Mouse (Mus musculus) brain, adult 2 months (tissue): ENCODE measurements around the gene Cenpt.

ENCODE experiments used
- DNase-seq: peaks from one replicate; pipeline ENCODE4 v3.0.0; 2011; ENCODE audit warnings: low read depth, low spot score

The Cenpt gene

DNA sequence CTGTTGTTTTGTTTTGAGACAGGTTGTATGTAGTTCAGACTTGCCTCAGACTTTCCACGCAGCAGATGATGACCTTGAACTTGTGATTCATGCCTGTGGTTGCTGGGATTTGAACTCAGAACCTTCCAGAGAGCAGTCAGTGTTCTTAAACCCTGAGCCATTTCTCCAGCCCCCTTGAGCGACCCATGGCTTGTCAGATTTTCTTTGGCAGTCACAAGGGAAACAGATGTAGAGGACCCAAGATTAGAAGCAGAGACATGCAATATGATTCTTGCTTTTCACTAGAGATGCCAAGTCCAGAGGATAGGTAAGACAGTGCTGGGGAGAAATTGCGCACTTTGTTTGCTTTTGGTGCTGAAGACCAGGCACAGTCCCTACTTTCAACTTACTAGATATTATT lies at the start of gene Cenpt:
Gene Cenpt, minus strand, starts transcription at position 101 of the 400 bp plus-strand sequence.
- DNase-seq, result no peak

DNA sequence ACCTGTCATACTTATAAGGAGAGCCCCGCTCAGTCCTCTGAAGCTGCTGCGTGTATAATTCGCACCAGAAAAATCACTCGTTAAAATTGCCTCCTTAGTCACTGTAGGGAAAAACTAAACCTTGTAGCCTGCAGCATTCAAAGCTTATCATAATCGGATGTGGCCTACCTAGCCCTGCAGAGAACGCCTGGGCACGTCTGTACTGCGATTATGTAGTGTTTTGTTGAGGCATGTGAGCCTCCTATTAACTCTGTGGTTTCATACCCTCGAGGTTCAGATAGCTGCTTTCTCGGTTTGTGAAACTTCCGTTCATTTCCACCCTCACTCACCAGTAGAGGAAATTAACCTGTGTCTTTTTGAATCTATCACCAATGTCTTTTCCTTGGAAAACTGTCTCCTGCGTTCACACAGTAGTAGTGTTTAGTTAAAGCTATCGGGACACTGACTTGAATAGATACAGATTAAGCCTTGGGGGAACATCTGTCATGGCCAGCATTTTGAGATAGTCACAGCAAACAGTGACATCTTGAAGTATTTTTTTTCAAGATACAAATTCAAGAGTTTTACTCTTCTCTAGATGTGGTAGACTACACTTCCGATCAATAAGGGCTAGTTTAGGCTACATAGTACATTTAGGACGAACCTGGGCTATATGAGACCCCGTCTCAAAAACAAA lies 48.0 kb upstream of the Cenpt start:
- no peak for DNase-seq

DNA sequence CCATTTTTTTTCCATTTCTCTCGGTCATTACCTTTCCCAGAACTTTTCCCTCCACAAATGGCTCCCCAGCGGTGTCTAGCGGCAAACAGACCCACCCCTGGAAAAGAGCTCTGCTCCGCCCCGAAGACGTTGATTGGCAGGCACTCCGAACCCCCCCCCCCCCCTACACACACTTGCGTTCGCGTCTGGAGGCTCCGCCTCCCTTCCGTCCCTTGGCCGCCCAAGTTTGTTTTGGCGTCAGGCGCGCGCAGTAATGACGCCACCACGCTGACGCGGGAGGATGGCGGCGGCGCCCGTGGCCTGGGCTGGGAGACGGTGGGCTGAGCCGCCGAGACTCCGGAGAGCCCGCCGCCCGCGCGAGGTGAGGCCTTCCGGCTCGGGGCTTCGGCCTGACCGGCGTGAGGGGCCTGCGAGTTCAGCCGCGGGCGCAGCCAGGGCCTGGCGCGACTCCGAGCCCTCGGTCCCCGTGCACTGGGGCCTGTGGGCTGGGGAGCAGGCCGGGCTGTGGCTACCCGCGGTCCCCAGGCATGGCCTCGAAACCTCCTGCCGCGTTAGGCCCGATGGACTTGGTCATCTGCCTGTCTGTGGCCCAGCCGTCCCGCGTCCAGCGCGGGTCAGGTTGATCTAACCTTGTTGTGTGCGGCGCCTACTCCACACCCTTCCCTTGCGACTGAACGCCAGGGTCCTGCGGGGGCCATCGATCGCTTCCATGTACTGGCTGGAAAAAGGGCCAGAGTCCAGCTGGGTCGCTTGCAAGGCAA lies 47.3 kb upstream of the Cenpt start, which contains the start of gene Pskh1:
Gene Pskh1, plus strand, starts transcription at position 262 of the 761 bp plus-strand sequence.
- DNase-seq, result peak; percentile 97

DNA sequence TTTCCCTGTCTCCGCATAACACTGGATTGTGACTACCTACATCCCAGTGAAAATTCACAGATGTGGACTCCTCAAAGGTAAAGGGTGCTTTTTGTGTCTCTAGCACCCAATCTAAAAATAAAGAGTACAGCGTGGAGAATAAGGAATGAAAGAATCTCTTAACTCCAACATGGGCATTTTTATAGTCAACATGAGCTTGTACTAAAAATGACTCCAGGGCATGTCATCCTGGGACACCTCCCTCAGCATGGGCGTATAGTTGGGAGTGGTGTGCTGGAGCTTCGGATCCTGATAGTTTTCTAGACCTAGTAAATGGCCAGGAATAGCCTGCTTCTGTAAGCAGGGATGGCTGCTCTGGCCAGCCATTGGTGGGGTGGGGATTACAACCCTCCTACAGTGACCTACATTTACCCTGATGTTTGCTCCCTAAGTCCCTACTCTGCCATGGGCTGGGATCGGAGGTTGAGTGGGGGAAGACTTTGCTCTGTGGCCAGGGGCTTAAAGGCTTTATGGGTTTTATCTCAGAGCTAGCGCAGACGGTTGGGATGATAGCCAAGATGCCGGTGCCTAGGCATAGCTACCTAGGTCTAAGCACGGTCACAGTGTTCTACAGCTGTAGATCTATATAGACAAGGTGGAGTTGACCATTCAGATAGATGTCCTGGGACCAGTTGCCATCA lies 44.9 kb upstream of the Cenpt start:
- peak; percentile 56 for DNase-seq

DNA sequence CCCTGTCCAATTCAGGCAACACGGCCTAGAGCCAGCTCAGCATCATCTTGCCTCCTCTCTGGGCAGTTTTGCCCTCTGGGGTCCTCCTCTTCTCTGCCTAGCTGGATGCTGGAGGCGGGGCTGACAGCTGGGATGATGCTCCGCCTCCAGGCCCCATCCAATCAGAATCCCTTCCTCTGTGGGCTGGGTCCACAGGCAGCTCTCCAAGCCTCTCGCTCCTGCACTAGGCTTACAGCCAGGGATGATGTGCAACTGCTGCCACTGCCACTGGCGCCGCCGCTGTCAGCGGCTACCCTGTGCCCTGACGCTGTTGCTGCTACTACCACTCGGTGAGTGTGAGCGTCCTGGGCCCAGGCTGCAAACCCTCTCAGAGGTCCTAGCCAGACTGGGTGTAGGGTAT lies 40.3 kb upstream of the Cenpt start, which contains the start of gene Nrn1l:
Gene Nrn1l, plus strand, starts transcription at position 229 of the 400 bp plus-strand sequence.
- DNase-seq, result peak; percentile 93

DNA sequence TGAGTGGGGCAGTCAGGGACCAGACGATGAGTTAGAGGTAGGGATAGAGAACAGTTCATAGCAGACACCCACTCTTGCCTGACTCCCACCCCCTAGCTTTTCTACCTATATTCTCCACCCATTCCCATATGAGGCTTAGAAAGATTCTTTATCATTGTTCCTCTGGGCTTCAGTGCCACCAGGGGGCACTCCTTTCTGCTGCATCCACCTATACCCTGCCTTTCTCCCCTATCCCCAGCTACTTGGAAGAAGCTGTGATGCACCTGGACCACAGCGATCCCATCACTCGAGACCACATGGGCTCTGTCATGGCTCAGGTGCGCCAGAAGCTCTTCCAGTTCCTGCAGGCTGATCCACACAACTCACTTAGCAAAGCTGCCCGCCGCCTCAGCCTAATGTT lies 39.4 kb upstream of the Cenpt start:
- peak; percentile 63 for DNase-seq

DNA sequence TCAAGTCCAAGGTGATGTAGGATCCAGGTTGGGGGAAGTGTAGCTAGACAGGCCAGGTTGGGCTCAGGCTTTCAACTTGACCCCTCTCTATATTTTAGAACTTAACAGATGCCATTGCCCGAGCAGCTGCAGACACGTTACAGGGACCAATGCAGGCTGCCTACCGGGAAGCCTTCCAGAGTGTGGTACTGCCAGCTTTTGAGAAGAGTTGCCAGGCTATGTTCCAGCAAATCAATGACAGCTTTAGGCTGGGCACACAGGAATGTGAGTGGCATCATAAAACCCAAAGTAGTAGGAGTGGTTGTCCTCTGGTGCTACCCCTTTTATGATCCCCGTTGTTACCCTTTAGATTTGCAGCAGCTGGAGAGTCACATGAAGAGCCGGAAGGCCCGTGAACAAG lies 37.8 kb upstream of the Cenpt start:
- DNase-seq, result peak; percentile 79

DNA sequence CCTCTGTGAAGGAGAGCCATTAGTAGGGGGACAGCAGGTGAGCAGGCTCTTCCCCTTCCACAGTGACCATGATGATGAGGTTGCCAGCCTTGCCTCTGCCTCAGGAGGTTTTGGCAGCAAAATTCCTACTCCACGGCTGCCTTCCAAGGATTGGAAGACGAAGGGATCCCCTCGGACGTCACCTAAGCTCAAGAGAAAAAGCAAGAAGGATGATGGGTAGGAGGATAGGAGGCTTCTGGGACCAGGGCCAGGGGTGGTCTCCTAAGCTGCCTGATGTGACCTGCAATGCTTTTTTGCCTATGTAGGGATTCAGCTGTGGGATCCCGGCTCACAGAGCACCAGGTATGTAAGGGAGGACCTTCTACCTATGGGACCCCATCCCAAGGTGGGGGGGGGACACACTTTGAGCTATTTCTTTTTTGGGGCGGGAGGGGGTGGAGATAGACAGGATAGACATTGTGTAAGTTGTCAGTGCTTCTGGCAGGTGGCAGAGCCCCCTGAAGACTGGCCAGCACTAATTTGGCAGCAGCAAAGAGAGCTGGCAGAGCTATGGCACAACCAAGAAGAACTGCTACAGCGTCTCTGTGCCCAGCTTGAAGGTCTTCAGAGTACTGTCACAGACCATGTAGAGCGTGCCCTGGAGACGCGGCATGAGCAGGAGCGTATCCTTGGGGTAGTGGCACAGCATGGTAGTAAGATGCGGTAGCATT lies 36.8 kb upstream of the Cenpt start:
- DNase-seq, result no peak

DNA sequence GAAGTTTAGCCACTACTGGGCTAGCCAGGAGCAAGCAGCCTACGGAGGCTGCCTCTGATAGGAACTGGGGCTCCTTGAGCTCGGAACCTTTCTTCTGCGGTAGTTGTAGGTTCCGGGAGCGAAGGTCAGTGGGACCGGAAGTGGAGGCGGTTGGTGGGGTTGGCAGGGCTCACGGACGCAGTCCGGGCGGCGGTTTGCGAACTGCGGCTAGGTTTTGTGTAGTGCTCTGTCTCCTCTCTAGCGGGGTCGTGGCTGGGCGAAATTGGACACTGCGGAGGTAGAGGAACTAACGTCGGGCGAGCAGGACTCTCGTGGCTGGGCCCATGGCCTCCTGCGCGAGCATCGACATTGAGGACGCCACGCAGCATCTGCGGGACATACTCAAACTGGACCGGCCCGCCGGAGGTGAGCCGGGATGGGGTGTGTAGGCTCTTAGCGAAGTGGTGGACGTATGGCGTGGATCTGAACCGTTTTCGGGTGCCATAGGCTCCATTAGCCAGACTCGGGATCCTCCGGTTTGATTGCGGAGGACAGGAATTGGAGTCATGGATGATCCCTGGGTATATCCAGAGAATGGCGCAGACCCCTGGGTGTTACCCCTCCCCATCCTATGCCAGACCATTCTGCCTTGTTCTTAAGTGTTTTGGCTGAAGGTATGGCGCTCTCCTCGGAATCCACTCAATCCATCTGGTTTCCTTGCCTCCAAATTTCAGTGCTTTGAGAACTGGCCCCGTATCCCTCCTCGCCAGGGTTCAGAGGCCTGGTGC lies 27.9 kb upstream of the Cenpt start, which contains the start of gene Edc4:
Gene Edc4, plus strand, starts transcription at position 128 of the 767 bp plus-strand sequence.
- DNase-seq, result peak; percentile 91

DNA sequence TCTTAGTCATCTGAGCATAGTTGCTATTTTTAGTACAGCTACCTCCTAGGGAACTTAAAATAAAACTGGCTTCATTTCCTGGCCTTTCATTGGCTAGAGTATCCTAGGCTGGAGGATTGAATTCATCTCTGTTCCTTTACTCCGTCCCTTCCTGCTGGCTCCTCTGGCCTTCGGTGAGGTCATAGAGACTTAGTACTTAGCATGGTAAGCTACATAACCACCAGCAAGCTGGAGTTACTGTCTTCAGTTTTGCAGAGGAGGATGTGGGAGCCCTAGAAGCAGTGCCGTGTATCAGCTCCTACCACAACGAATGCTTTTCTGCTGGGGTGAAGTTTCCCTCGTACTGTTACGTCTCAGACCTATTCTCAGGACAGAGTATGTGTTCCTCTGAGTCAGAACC lies 21.2 kb upstream of the Cenpt start:
- DNase-seq, result peak; percentile 92

DNA sequence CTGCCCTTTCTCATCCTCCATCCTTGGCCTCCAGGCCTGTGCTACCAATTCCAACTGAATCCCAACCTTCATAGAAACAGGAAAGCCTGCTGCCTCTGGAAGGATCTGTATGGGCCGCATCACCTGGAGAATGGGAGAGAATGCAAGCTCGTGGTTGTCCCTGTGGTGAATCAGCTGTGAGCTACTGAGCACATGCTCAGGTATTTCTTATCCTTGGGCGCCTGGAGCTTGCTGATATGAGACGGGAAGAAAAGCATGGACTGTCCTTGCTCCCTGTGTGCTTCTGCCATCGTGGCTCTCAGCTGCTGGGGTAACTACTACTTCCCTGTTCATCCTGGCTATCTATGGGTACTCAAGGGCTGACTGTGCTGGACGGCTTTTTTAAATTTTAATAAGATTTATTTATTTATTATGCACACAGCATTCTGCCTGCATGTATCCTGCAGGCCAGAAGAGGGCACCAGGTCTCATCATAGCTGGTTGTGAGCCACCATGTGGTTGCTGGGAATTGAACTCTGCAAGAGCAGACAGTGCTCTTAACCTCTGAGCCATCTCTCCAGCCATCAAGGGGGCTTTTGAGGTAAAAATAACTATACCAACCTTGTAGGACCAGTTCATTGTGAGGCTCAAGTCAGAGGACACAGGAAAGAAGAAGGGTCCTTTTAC lies 13.4 kb upstream of the Cenpt start:
- DNase-seq, result no peak

DNA sequence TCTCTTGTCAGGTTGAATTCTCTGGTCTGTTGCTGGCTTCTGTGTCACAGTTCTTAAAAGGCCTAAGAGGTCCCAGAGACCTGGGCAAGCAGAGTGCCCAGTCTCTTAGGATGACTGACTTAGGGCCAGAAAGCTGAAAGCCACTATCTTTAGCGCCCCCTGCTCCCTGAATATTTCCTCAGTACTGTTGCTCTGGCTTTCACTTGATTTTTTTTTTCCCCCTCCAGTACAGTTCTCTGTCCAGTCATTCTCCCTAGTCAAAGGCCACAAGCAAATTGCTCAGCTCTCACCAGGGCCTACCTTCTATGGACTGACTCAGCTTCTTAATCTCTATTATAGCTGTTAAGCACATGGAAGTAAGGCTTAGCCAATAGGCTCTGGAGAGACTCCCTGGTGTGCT lies 8.9 kb upstream of the Cenpt start:
- DNase-seq, result peak; percentile 39

DNA sequence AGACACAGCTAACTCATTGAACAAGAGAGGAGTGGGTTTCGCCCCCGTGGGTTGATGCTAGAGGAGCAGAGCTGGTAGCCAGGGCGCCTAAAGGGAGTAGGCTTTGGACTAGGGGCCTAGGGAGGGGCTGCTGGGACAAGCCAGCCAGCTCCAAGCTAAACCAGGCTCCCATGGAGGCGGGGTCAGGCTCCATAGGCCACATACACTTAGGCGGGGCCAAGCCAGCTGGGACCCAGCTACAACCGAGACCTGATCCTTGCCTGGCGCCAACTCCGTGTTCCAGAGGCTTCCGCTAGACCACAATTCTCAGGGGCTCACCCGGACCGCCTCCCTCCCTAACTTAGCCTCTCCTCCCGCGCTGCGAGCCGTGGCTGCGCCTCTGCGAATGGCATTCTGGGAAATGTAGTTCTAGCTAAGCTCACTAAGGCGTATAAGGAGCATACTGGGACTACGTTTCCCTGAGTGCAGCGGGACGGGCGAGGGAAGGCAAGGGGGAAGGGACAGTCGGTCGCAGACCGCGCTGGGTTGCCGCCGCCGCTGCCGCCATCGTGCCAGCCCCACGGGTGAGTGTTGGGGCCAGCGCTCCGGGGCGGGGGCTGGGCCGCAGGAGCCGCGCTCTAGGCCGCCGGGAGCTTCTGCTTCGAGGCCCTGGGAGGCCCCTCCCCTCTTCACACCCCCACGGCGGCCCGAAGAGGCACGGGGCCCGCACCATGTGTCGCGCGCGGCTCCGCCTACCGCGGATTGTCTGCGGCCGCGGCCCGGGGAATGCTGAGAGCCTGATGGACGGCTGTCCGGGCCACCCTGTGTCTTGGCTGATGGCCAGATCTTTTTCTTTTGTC lies 7.3 kb upstream of the Cenpt start, which contains the start of gene Nutf2:
Gene Nutf2, plus strand, starts transcription at position 438 of the 839 bp plus-strand sequence.
- peak; percentile 99 for DNase-seq

DNA sequence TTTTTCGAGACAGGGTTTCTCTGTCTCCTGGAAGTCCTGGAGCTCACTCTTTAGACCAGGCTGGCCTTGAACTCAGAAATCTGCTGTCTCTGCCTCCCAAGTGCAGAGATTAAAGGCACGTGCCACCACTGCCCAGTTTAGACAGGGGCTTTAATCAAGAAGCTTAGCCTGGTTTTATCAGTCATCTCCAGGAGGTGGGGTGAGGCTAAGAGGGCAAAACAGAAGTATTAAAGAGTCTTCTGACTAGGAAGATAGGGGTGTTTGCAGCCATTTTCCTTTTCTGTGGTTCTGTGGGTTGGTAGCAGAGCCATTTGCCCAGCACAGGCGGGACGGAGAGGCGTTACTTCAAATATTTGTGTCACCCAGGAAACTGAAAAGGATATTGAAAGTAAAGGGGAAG lies 6.2 kb upstream of the Cenpt start:
- DNase-seq, result no peak

DNA sequence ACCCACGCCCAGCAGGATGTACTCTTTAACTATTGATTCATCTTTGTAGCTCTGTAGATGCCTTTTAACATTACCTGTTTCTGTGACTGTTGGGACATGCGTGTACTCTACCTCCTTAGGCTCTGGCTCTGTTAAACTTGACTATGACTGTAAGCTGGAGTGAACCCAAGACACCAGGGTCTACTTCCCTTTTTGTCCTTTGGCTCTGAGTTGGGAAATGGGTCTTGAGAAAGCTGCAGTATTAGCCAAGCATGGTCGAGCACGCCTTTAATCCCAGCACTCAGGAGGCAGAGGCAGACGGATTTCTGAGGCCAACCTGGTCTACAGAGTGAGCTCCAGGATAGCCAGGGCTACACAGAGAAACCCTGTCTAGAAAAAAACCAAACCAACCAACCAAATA lies 5.4 kb upstream of the Cenpt start:
- no peak for DNase-seq

DNA sequence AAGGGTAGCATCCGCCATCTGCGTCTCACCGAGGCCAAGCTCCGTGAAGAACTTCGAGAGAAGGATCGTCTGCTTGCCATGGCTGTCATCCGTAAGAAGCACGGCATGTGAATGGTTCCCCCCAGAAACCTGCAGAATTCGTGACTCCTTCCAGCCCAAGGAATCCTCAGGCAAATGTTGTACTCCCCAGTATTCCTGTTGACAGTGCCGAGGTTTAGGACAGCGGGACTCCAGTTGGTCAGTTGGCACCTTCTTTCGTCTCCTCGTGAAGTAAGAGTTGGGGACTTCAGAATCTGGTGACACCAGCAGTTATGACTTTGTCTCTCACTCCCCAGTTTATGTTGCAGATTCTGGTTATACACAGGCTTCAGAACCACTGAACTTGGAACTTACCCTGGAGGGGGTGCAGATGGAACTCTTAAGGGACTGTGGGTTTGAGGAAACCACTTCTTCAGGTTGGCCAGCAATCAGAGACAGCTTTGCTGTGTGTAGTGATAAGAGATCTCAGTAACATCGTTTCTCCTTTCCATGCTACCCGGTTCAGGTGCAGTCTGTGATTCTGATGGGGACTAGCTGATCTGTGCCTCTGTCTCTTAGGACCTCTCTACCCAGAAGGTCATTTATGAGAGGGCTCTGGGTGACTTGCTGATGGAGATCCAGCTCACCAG lies 3.2 kb upstream of the Cenpt start:
- DNase-seq, result no peak

DNA sequence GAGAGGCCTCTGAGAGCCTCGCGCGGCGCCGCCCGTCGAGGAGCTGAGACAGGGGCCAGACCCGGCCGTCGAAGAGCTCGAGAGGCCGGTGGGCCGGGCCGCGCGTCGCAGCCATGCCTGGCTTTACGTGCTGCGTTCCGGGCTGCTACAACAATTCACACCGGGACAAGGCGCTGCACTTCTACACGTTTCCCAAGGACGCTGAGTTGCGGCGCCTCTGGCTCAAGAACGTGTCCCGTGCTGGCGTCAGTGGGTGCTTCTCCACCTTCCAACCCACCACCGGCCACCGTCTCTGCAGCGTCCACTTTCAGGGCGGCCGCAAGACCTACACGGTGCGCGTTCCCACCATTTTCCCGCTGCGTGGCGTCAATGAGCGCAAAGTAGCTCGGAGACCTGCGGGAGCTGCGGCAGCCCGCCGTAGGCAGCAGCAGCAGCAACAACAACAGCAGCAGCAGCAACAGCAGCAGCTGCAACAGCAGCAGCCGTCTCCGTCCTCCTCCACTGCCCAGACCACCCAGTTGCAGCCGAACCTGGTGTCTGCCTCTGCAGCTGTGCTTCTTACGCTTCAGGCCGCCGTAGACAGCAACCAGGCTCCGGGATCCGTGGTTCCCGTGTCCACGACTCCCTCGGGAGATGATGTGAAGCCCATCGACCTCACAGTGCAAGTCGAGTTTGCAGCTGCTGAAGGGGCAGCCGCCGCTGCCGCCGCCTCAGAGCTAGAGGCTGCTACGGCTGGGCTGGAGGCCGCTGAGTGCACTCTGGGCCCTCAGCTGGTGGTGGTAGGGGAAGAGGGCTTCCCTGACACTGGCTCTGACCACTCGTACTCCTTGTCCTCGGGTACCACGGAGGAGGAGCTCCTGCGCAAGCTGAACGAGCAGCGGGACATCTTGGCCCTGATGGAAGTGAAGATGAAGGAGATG lies 2.4 kb upstream of the Cenpt start:
- DNase-seq, result peak; percentile 76

DNA sequence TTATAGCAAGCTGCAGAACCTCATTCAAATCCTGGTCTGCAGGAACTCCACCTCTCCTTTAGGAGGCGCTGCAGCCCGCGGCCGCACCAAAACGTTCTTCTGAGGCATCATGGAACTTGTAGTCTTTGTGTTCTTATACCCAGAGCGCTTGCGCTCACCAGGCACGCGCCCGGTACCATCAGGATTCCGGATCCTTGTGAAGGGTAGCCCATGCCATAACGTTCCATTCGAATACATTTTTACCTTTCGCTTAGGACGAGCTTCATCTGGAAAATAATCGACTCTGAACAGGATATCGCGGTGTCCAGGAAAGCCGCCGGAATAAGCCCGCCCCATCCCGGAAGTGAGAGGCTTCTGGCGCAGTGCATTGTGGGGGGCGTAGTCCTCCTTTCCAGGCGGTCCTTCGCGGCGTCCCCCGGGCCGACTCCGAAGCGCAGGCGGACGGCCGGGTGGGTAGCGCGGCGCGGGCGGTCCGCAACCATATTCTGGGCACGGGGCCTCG lies 1.7 kb upstream of the Cenpt start, which contains the start of gene Thap11:
Gene Thap11, plus strand, starts transcription at position 418 of the 502 bp plus-strand sequence.
- peak; percentile 96 for DNase-seq
